Mouse (Mus musculus) liver, adult 2 months (tissue): Measurements from ENCODE around the gene Dmbt1. TPM values are rescaled to one million over a fixed set of nuclear protein-coding genes. Genes with fewer than 3 reads are reported as not detected.

ENCODE experiments used
- DNase-seq: peaks from one replicate; pipeline ENCODE4 v3.0.0-alpha.2; 2011; ENCODE audit warnings: low read depth, low spot score; ENCODE audit errors: extremely low read depth
- H3K27ac ChIP-seq: fragments of 200-500 bp; replicated peaks from 2 replicates; pipeline ENCODE4 v1.5.1; 2012; ENCODE audit warnings: low read depth, mild to moderate bottlenecking, control low read depth, inconsistent platforms, low read length; ENCODE audit not compliant: insufficient read depth
- H3K27me3 ChIP-seq: fragments of 200-500 bp; 2 replicates; pipeline ENCODE4 v1.6.1; 2012; ENCODE audit warnings: mild to moderate bottlenecking, moderate library complexity, low read length, inconsistent platforms; ENCODE audit not compliant: control insufficient read depth, insufficient read depth
- H3K36me3 ChIP-seq: fragments of 200-500 bp; 2 replicates; pipeline ENCODE4 v1.6.1; 2012; ENCODE audit warnings: low read length, inconsistent platforms; ENCODE audit not compliant: control insufficient read depth, insufficient read depth
- H3K4me1 ChIP-seq: fragments of 200-500 bp; 2 replicates; pipeline ENCODE4 v1.6.1; 2011; ENCODE audit warnings: low read length; ENCODE audit not compliant: control insufficient read depth, insufficient read depth
- H3K4me3 ChIP-seq: fragments of 200-500 bp; 2 replicates; pipeline ENCODE4 v1.5.1; 2011; ENCODE audit warnings: low read depth, mild to moderate bottlenecking, control low read depth, low read length, moderate library complexity; ENCODE audit not compliant: insufficient read depth
- H3K79me2 ChIP-seq: fragments of 200-500 bp; 2 replicates; pipeline ENCODE4 v1.6.1; 2012; ENCODE audit warnings: inconsistent platforms, mild to moderate bottlenecking, low read length, moderate library complexity; ENCODE audit not compliant: control insufficient read depth, insufficient read depth
- H3K9ac ChIP-seq: fragments of 200-500 bp; 2 replicates; pipeline ENCODE4 v1.6.1; 2012; ENCODE audit warnings: low read depth, mild to moderate bottlenecking, control low read depth, inconsistent platforms, low read length
- CTCF ChIP-seq: fragments of 200-500 bp; IDR thresholded peaks from 2 replicates; pipeline ENCODE4 v1.5.1; 2011; ENCODE audit warnings: low read depth, low read length, control low read depth
- POLR2A ChIP-seq: fragments of 200-500 bp; IDR thresholded peaks from 2 replicates; pipeline ENCODE4 v1.6.1; 2011; ENCODE audit warnings: low read length, control low read depth; ENCODE audit not compliant: insufficient read depth; ENCODE audit errors: extremely low read depth
- WGBS: fragments of 180-500 bp; shearing (Covaris S2); methylation state at CpG from one replicate; pipeline ENCODE4 v1.1.7; 2018; 5-methylcytosine and 5-hydroxymethylcytosine counted together
- polyA plus RNA-seq: library from polyadenylated mRNA; depleted of rRNA; stranded (reverse); fragments of >200 nt; gene quantifications from 2 replicates; pipeline ENCODE4 v1.2.3, GENCODE M21; 2012
- total RNA-seq: library from RNA; depleted of rRNA; stranded (reverse); fragments of >200 nt; gene quantifications from 2 replicates; pipeline ENCODE4 v1.2.3, GENCODE M21; 2014

Gene Dmbt1
- total and polyA plus RNA-seq, 2 experiments = 0.35 to 32.1 TPM

DNA sequence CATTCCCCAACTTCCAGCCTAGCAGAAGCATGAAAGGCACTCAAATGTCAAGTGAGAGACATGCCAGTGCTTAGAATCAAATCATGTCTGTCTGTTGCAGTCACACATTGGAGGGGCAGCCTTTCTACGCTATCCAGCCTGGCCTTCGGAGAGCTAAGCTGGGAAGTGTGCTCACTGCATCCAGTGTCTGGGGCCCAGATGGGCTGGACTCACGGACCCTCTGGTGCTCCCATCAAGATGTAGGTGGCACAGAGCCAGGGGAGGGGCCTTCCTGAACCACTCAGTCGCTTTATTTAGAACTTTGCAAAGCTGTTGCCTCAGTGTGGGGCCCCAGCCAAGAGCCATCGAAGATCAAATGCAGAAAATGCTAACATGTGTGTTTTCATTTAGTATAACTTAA, 43.7 kb upstream of the Dmbt1 start:
- H3K79me2 ChIP-seq = no peaks in the 10 kb centered on the region
- DNase-seq = no peak
- TF ChIP-seq POLR2A = no peak
- no peak for TF ChIP-seq CTCF
- no peak overlapping the region for H3K27ac ChIP-seq
- H3K27me3 ChIP-seq = peaks cover 5% of the 10 kb centered on the region
- H3K36me3 ChIP-seq = no peaks in the 10 kb centered on the region
- no peak overlapping the region for H3K9ac ChIP-seq
- H3K4me1 ChIP-seq = peaks cover 15% of the 10 kb centered on the region
- no peak overlapping the region for H3K4me3 ChIP-seq
- 85% methylated on average over 5 of the region's 5 CpGs for WGBS

- peaks cover 2% of the 10 kb centered on the region; the same call in 1 of the 2 replicates for H3K27me3 ChIP-seq
- no peak overlapping the region for H3K27ac ChIP-seq
- peaks cover 16% of the 10 kb centered on the region for H3K4me1 ChIP-seq
- 37% methylated on average over 3 of the region's 3 CpGs for WGBS
- H3K9ac ChIP-seq = no peak overlapping the region
- peak; percentile 71 for DNase-seq
- no peak overlapping the region for H3K4me3 ChIP-seq
- no peaks in the 10 kb centered on the region for H3K36me3 ChIP-seq
- no peaks in the 10 kb centered on the region for H3K79me2 ChIP-seq
- no peak for TF ChIP-seq CTCF
- TF ChIP-seq POLR2A = no peak
Measured at GRCm38 (mm10) chr7:130989371-130989770, 42.5 kb upstream of the Dmbt1 start.

GRCm38 (mm10) chr7:130991174-130991789, 40.6 kb upstream of the Dmbt1 start:
- Histone ChIP-seq H3K36me3 (no peaks in the 10 kb centered on the region), H3K27me3 (peaks cover 4% of the 10 kb centered on the region; the same call in 1 of the 2 replicates), H3K27ac (no peak overlapping the region), H3K4me3 (no peak overlapping the region), H3K79me2 (no peaks in the 10 kb centered on the region), H3K4me1 (peaks cover 12% of the 10 kb centered on the region), H3K9ac (no peak overlapping the region)
- TF ChIP-seq POLR2A (no peak), CTCF (no peak)
- no peak for DNase-seq
- 89% methylated on average over 13 of the region's 13 CpGs for WGBS

GRCm38 (mm10) chr7:130993907-130994306, 37.9 kb upstream of the Dmbt1 start:
- TF ChIP-seq POLR2A (no peak), CTCF (peak; percentile 47)
- Histone ChIP-seq H3K79me2 (no peaks in the 10 kb centered on the region), H3K27me3 (peaks cover 4% of the 10 kb centered on the region; the same call in 1 of the 2 replicates), H3K27ac (no peak overlapping the region), H3K36me3 (no peaks in the 10 kb centered on the region), H3K4me3 (no peak overlapping the region), H3K4me1 (peaks cover 12% of the 10 kb centered on the region), H3K9ac (no peak overlapping the region)
- DNase-seq = peak; percentile 30
- WGBS = 41% methylated on average over 8 of the region's 8 CpGs

DNA sequence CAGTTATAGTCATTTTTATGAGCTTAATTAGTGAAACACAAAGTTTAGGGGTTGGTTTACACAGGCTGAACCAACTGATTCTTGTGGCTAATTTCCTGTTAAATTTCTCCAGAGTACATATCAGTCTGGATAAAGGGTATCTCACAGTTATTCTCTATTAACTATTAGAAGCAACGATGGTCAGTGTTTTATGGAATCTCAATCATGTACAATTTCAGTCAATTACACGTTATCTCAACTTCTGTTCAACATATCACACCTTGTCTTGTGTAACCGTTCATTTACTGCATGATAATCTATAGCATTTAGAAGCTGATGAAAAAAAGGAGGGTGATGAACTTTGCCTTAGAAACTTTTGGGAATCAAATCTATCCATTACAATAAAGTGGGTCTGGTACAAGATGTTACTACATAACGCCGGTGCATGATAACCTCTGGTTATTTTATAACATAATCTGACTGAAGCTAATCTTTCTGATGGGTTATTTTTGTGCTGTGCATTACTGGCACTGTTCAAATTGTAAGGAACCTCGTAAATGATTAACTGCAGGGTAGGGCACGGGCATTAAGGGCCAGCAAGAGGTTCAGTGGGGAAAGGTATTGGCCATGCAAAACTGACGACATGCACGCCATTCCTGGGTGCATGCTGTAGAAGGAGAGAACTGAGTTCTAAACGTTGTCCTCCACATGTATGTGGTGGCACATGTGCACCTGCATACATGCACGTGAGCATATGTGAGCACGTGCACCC, 29.7 kb upstream of the Dmbt1 start:
- no peak for TF ChIP-seq CTCF
- TF ChIP-seq POLR2A = no peak
- Histone ChIP-seq H3K4me3 (no peak overlapping the region), H3K36me3 (no peaks in the 10 kb centered on the region), H3K27ac (no peak overlapping the region), H3K4me1 (no peaks in the 10 kb centered on the region), H3K79me2 (no peaks in the 10 kb centered on the region), H3K27me3 (peaks cover 21% of the 10 kb centered on the region; the same call in 1 of the 2 replicates), H3K9ac (no peak overlapping the region)
- 69% methylated on average over 12 of the region's 12 CpGs for WGBS
- no peak for DNase-seq

DNA sequence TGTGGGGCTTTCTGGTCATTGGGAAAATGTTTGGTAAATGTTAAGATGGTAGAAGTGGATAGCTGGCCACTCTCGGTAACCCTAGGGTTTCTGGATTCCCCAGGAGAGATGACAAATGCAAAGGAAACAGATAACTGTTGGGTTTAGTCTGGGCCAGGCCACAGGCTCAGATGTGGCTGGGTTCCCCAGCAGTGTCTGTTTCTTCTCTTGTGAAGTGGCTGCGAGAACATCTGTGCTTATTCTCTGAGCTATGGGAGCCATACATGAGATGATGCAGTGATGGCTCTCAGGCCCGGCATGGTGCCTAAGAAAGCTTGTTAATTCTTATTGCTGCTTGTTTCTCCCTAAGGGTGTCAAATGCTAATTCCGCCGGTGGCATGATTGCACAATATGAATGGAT, 27.8 kb upstream of the Dmbt1 start:
- WGBS = 91% methylated on average over 5 of the region's 5 CpGs
- H3K36me3 ChIP-seq = no peaks in the 10 kb centered on the region
- no peak for DNase-seq
- TF ChIP-seq POLR2A (no peak), CTCF (no peak)
- H3K4me1 ChIP-seq = no peaks in the 10 kb centered on the region
- no peak overlapping the region for H3K27ac ChIP-seq
- H3K79me2 ChIP-seq = no peaks in the 10 kb centered on the region
- no peak overlapping the region for H3K9ac ChIP-seq
- peaks cover 25% of the 10 kb centered on the region; the same call in 1 of the 2 replicates for H3K27me3 ChIP-seq
- no peak overlapping the region for H3K4me3 ChIP-seq
